Mouse (Mus musculus) testis, adult 2 months (tissue): ENCODE data around the gene Grin2b. TPM values are rescaled to one million over a fixed set of nuclear protein-coding genes. Genes with fewer than 3 reads are reported as not detected.

ENCODE experiments used
- H3K27ac ChIP-seq: fragments of 200-500 bp; 2 replicates; pipeline ENCODE4 v1.5.1; 2012; ENCODE audit warnings: low read depth, low read length; ENCODE audit not compliant: control insufficient read depth, insufficient read depth
- H3K27me3 ChIP-seq: fragments of 200-500 bp; 2 replicates; pipeline ENCODE4 v1.6.1; 2012; ENCODE audit warnings: mild to moderate bottlenecking, low read length, moderate library complexity; ENCODE audit not compliant: control insufficient read depth, insufficient read depth
- H3K36me3 ChIP-seq: fragments of 200-500 bp; 2 replicates; pipeline ENCODE4 v1.6.1; 2012; ENCODE audit warnings: mild to moderate bottlenecking, low read length; ENCODE audit not compliant: control insufficient read depth, insufficient read depth
- H3K4me1 ChIP-seq: fragments of 200-500 bp; 2 replicates; pipeline ENCODE4 v1.6.1; 2012; ENCODE audit warnings: low read length; ENCODE audit not compliant: control insufficient read depth, insufficient read depth
- H3K4me3 ChIP-seq: fragments of 200-500 bp; 2 replicates; pipeline ENCODE4 v1.5.1; 2012; ENCODE audit warnings: low read depth, mild to moderate bottlenecking, low read length, moderate library complexity, mixed read lengths; ENCODE audit not compliant: control insufficient read depth
- CTCF ChIP-seq: fragments of 200-500 bp; IDR thresholded peaks from 2 replicates; pipeline ENCODE4 v1.5.1; 2012; ENCODE audit warnings: low read depth, mild to moderate bottlenecking, inconsistent platforms, low read length, moderate library complexity; ENCODE audit not compliant: control insufficient read depth, insufficient read depth, insufficient replicate concordance
- POLR2A ChIP-seq: fragments of 200-500 bp; IDR thresholded peaks from 2 replicates; pipeline ENCODE4 v1.6.1; 2012; ENCODE audit warnings: low read depth, mild to moderate bottlenecking, inconsistent platforms, low read length, moderate library complexity; ENCODE audit not compliant: control insufficient read depth
- polyA plus RNA-seq: library from polyadenylated mRNA; depleted of rRNA; stranded (reverse); fragments of >200 nt; gene quantifications from 2 replicates; pipeline ENCODE4 v1.2.3, GENCODE M21; 2012

Grin2b gene
- polyA plus RNA-seq, 1 experiment: 5.6 TPM

DNA sequence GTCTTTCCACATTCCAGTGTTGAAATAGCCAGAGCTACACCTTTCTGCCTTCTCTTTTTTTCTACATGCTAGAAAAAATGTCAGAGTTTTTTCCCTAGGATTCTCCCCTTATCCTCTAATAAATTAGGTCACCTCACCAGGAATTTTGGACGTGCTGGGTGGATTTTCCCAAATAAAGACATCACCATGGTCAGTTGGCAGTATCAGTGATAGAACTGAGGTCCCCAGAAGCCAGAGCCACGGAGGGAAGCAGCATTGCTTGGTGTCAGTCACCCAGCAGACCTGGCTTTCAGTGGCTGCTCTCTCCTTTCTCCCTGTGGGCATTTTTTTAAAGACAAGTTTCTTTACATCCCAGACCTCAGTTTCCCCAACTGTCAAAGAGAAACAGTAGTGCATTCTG, 68.1 kb downstream of the Grin2b start:
- no peaks in the 10 kb centered on the region for H3K4me1 ChIP-seq
- no peaks in the 10 kb centered on the region for H3K36me3 ChIP-seq
- no peak overlapping the region for H3K4me3 ChIP-seq
- no peak overlapping the region for H3K27ac ChIP-seq
- no peaks in the 10 kb centered on the region for H3K27me3 ChIP-seq
- no peak for TF ChIP-seq POLR2A
- TF ChIP-seq CTCF: no peak

DNA sequence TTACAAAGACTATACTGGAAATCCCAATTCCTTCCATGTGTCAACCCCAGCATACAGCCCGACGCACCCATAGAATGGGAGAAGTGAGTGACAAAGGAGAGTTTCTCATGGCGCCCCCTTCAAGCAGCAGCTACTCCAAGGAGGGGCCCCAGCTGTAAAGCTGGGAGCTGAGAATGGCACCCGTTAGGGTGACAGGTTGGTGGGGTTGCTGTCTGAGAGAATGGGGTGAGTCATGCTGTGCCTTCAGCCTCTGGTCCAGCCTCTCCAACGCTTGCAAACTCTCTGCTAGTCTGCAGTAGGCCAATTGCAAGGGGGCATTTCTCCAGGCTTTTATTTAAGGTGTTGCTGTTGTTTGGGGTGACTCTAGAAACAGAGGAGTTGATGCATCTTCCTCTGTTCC, 73.1 kb downstream of the Grin2b start:
- TF ChIP-seq CTCF (no peak), POLR2A (no peak)
- Histone ChIP-seq H3K4me1 (no peaks in the 10 kb centered on the region), H3K27ac (no peak overlapping the region), H3K27me3 (no peaks in the 10 kb centered on the region), H3K36me3 (no peaks in the 10 kb centered on the region), H3K4me3 (no peak overlapping the region)

DNA sequence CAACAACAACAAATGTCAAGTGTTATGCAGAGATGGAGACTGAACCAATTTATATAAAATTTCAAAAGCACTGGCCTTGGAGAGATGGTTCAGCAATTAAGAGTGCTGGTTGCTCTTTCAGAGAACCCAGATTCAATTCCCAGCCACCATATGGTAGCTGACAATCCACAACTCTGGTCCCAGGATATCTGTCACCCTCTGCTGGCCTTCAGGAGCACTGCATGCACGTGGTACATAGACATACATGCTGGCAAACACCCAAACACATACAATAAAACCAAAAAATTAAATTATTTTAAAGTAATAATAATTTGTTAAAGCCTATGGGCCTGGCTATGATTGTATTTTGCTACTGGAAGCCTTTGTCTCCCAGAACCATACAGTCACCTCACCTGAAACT, 77.0 kb downstream of the Grin2b start:
- Histone ChIP-seq H3K4me1 (no peaks in the 10 kb centered on the region), H3K27me3 (no peaks in the 10 kb centered on the region), H3K27ac (no peak overlapping the region), H3K4me3 (no peak overlapping the region), H3K36me3 (no peaks in the 10 kb centered on the region)
- TF ChIP-seq POLR2A: no peak
- TF ChIP-seq CTCF: peak; percentile 32; the same call in 1 of the 2 replicates

GRCm38 (mm10) chr6:136079991-136080734, 93.1 kb downstream of the Grin2b start:
- Histone ChIP-seq H3K27ac (no peak overlapping the region), H3K4me3 (no peak overlapping the region), H3K4me1 (no peaks in the 10 kb centered on the region), H3K27me3 (no peaks in the 10 kb centered on the region), H3K36me3 (no peaks in the 10 kb centered on the region)
- TF ChIP-seq CTCF (no peak), POLR2A (no peak)

GRCm38 (mm10) chr6:136072326-136073054, 100.8 kb downstream of the Grin2b start:
- H3K4me1 ChIP-seq: no peaks in the 10 kb centered on the region
- H3K27me3 ChIP-seq: no peaks in the 10 kb centered on the region
- peak overlapping the region; percentile 16 for H3K4me3 ChIP-seq
- TF ChIP-seq CTCF (no peak), POLR2A (no peak)
- no peak overlapping the region for H3K27ac ChIP-seq
- H3K36me3 ChIP-seq: no peaks in the 10 kb centered on the region

GRCm38 (mm10) chr6:136070101-136070500, 103.2 kb downstream of the Grin2b start:
- Histone ChIP-seq H3K4me3 (no peak overlapping the region), H3K27ac (no peak overlapping the region), H3K27me3 (no peaks in the 10 kb centered on the region), H3K36me3 (no peaks in the 10 kb centered on the region), H3K4me1 (no peaks in the 10 kb centered on the region)
- TF ChIP-seq POLR2A: no peak
- no peak for TF ChIP-seq CTCF

DNA sequence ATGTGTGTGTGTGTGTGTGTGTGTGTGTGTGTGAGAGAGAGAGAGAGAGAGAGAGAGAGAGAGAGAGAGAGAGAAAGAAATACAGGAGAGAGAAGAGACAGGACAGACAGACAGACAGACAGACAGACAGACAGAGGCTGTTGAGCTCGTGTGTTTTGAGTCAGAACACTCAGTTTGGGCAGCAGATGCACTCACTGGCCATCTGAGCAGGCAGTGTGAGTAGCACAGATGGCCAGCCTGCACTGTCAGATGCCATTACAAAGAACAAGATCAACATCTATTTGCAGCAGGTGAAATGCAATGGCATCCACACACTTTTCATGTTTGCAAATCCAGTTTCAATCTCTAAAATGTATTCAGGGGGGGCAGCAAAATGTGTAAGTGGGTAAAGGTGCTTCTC, 120.0 kb downstream of the Grin2b start:
- TF ChIP-seq POLR2A (no peak), CTCF (no peak)
- Histone ChIP-seq H3K27me3 (no peaks in the 10 kb centered on the region), H3K27ac (no peak overlapping the region), H3K36me3 (no peaks in the 10 kb centered on the region), H3K4me3 (no peak overlapping the region), H3K4me1 (no peaks in the 10 kb centered on the region; the same call in 1 of the 2 replicates)
